Mouse (Mus musculus) heart, postnatal 25 days (tissue): ENCODE results near the gene 9430097D07Rik. TPM values are rescaled to one million over a fixed set of nuclear protein-coding genes. Genes with fewer than 3 reads are reported as not detected.

Experiments used
- DNase-seq: peaks from one replicate; pipeline ENCODE4 v3.0.0; 2022; ENCODE audit warnings: low spot score
- intact Hi-C: fragments of 180-260 bp; cut with DNase I; formaldehyde crosslinking; loops from one replicate; pipeline ENCODE4 v1.15.1; 2025
- total RNA-seq, 2 experiments: library from RNA; stranded (reverse); gene quantifications; 2 replicates each; pipeline ENCODE4 v1.2.3; 2021

The 9430097D07Rik gene
- total RNA-seq, 2 experiments from 2014 or later: not detected

- peak; percentile 82 for DNase-seq
- intact Hi-C loops: no loop called here
Measured at GRCm38 (mm10) chr2:32570698-32571494, 4.6 kb downstream of the 9430097D07Rik start, which contains the start of gene Dpm2. Gene Dpm2 (plus strand): TSS chr2:32570858.

DNA sequence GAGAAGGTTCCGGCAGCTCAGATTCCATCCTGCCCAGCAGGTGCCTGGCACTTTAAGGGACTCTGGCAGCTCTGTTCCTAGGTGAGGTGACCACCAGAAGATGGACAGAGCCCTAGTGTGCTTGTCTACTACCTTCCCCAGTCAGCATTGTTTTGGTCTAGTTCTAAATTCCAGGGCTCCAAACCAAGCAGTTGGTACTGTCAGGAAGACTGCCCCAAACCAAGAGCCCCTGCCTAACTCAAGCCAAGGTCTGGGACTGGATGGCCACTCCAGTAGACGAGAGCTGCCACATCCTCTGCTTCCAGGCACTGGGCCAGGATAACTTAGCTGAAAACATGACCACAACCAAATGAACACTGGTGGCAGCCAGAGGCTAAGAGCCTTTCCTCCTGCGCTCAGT is 6.5 kb downstream of the 9430097D07Rik start:
- intact Hi-C loops: loop anchor here (5.0 kb wide), 1 partner anchor 147 kb away; no protein-coding TSS in a partner anchor
- no peak for DNase-seq

GRCm38 (mm10) chr2:32568149-32568548 is 7.3 kb downstream of the 9430097D07Rik start:
- intact Hi-C loops: loop anchor here (5.0 kb wide), 1 partner anchor 146 kb away; no protein-coding TSS in a partner anchor
- no peak for DNase-seq

DNA sequence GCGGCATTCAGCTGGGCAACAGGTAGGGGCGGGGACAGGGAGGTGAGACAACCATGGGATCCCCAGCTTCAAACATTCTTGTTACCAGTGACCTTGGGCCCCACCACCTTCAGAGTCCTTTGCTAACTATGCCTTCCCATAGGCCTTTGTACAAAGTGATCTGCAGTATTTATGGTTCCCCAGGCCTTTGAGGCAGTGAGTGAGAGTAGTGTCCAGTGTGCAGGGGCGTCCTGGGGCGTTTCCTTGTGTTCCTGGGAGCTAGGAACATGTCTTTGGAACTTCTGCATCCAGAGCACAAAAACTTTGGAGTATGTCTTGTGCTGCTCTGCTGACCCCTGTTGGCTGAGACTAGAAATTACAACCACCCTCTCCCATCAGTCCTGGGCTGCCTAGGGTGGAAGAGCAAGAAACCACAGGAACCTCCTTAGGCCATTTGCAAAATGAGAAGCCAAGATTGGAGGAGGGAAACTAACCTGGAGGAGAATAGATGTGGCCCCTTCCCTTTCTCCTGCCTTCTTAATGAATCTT is 8.9 kb downstream of the 9430097D07Rik start:
- DNase-seq: no peak
- intact Hi-C loops: loop anchor here (1.0 to 5.0 kb wide), 4 partner anchors 28 to 162 kb away; no protein-coding TSS in a partner anchor

- DNase-seq: no peak
- intact Hi-C loops: no loop called here
Measured at GRCm38 (mm10) chr2:32559570-32559969, 15.9 kb downstream of the 9430097D07Rik start.

DNA sequence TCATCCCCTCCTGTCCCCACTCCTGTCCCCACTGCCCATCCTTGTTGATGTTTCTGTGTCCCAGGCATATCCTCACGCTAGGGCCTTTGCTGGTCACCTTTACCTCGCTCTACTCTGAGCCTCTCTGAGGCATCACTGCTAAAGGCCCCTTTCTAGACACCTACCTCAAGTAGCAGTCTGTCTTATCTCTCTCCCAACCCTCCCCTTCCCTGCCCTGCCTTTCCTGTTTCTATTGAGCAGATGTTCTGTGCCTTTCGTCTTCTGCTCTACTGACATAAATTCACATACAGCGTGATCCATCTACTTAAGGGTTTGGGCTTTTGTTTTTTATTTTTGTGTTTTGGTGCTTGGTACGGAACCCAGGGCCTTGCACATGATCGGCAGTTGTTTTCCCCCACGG is 19.5 kb downstream of the 9430097D07Rik start:
- DNase-seq: no peak

GRCm38 (mm10) chr2:32555484-32555883 is 20.0 kb downstream of the 9430097D07Rik start:
- DNase-seq: no peak
- intact Hi-C loops: no loop called here

More for the DNA sequence above, 19.5 kb downstream of the 9430097D07Rik start:
- intact Hi-C loops: no loop called here

DNA sequence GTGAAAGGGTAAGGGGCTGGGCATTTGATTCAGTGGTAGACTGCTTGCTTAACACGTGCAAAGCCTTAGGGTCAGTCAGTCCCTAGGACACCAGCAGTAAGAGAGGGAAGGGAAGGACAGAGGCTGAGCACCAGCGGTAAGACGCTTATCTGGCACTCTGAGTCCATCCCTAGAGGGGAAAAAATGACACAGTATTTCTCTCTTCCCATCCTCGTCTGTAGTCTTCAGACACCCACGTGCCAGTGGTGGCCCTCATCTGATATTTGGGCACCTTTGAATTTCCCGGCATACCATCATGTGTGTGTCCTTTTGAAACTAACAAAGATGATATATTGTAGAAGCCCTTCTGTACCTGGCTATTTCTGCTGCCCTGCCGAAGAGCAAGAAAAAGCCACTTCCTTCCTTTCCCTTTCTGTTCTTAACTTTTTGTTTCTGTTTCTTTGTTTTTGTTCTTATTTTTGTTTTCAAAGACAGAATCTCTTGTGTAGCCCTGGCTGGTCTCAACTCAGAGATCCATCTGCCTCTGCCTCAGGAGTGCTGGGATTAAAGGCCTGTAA is 21.8 kb downstream of the 9430097D07Rik start:
- no peak for DNase-seq
- intact Hi-C loops: no loop called here

GRCm38 (mm10) chr2:32551236-32551635 is 24.2 kb downstream of the 9430097D07Rik start:
- DNase-seq: no peak
- intact Hi-C loops: no loop called here

- intact Hi-C loops: no loop called here
- DNase-seq: peak; percentile 81
Measured at GRCm38 (mm10) chr2:32549764-32550163, 25.7 kb downstream of the 9430097D07Rik start.

GRCm38 (mm10) chr2:32549171-32549570 is 26.3 kb downstream of the 9430097D07Rik start:
- intact Hi-C loops: no loop called here
- no peak for DNase-seq

DNA sequence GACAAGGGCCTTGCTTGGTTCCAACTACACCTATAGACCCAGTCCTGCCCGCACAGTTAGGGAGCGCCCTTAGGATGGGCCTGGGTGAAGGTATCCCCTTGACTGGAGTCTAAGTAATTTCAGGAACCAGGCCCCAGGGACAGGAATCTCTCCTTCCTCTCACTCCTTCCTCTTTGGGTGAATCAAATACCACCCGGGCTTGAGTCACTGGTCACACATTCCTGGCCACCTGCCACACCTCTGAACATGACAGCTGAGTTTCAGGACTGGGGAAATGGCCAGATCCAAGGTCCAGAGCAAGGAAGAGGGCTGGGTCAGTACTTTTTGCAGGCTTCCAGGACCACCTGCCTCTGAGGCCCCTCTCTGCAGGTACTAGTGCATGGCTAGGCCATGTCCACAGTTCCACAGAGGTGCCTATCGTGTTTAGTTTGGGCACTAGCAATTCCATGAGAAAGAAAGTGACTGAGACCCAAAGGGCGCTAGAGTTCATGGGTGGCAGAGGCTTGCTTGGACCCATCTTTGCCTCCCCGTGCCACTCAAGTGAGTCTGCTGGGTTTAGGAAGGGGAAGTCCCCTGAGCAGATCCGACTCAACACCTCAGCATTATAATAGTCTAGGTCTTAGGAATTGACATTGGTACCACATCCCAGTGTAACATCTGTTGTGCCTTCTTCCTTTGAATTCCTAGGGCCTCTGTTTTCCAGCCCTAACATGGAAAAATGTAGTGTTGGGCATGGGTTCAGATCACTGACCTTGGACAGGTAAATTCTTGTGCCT is 27.3 kb downstream of the 9430097D07Rik start:
- intact Hi-C loops: no loop called here
- no peak for DNase-seq

DNA sequence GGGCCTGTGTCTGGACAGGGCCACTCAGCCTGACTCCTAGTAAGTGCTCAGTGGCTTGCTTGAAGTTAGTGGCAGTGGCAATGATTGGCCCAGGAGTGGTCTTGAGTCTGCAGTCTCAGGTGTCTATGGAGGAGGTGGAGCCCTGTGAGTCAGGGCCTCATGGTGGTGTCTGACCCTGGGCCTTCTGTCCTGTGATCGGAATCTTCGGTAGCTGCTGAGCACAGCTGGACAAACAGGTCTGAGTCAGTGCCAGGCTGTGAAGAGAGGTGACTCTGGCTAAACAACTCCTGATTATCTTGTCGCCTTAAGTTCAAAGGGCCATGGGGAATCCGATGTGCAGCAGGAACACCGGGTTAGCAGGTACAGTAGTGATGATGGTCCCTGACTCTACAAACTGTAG is 28.1 kb downstream of the 9430097D07Rik start:
- no peak for DNase-seq
- intact Hi-C loops: no loop called here

- DNase-seq: no peak
- intact Hi-C loops: no loop called here
Measured at GRCm38 (mm10) chr2:32546951-32547350, 28.5 kb downstream of the 9430097D07Rik start.

GRCm38 (mm10) chr2:32543031-32543449 is 32.4 kb downstream of the 9430097D07Rik start:
- no peak for DNase-seq
- intact Hi-C loops: no loop called here

DNA sequence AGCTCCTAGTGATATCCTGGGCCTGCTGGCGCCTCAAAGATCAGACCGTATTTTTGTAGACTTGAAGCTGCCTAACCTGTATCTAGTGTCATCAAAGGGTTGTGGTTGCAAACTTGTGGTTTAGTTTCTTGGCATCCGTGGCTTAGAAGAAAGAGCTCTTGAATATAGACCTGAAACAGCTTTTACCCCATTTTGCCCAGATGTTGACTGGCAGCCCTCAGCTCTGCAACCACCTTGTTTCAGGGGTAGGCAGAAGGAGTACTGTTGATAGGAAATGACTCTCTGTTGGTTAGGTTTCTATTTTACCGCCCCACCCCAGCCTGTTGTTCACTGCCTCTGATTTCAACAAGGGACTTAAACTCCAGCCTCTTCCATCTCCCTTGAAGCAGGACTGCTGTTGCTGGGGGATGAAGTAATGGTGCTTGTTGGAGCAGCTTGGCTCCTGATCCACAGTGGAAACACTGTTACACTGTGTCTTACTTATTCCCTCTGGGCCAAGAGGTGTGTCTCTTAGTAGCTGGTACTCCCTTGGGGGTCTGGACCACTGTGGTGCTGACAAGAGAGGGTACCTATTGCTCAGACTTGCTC is 33.4 kb downstream of the 9430097D07Rik start:
- intact Hi-C loops: no loop called here
- DNase-seq: no peak

- intact Hi-C loops: no loop called here
- no peak for DNase-seq
Measured at GRCm38 (mm10) chr2:32541333-32541908, 34.1 kb downstream of the 9430097D07Rik start.

GRCm38 (mm10) chr2:32539452-32539981 is 36.0 kb downstream of the 9430097D07Rik start:
- DNase-seq: no peak
- intact Hi-C loops: no loop called here

- intact Hi-C loops: loop anchor here (1.0 kb wide), 1 partner anchor 28 kb away; no protein-coding TSS in a partner anchor
- DNase-seq: no peak
Measured at GRCm38 (mm10) chr2:32538461-32538860, 37.0 kb downstream of the 9430097D07Rik start.
